Mouse (Mus musculus): ENCODE results near the gene Rad1. TPM values are rescaled to one million over a fixed set of nuclear protein-coding genes. Genes with fewer than 3 reads are reported as not detected.
"Not testable (repeated sequence)": the region's sequence is repeated elsewhere in the genome, so short reads cannot be mapped to it uniquely, and the experiment has no call there.

Rad1 gene
- total RNA-seq, 2 experiments from 2014 or later: 11.6 to 15.9 TPM

GRCm38 (mm10) chr15:10500838-10501719, 15.3 kb downstream of the Rad1 start:
- no peak for ATAC-seq (replicated peaks; ENCODE audit: low FRiP score, poor library complexity, severe bottlenecking)

GRCm38 (mm10) chr15:10506099-10506498, 20.3 kb downstream of the Rad1 start:
- ATAC-seq (replicated peaks; ENCODE audit: low FRiP score, poor library complexity, severe bottlenecking): no peak

- ATAC-seq (replicated peaks; ENCODE audit: low FRiP score, poor library complexity, severe bottlenecking): no peak
Observed at GRCm38 (mm10) chr15:10515166-10515565, 29.3 kb downstream of the Rad1 start.

- no peak for ATAC-seq (replicated peaks; ENCODE audit: low FRiP score, poor library complexity, severe bottlenecking)
Observed at GRCm38 (mm10) chr15:10525896-10526295, 40.1 kb downstream of the Rad1 start.

DNA sequence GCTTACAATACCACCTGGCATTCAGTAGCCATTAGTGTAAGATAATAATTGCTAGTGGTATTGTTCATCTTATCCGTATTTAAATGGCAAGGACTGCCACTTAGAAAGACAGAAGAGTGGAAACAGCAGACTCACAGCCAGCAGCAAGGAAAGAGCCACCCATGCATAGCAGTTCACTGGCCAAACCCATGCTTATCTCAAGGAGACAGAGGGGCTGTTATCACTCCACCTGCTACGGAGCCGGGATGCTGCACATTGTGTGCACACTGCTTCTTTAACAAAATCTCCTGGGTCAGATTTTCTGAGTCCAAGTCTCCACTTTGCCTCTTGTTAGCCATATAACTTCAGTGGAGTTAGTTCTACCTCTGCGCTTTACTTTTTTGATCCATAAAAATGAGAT, 45.5 kb downstream of the Rad1 start:
- no peak for ATAC-seq (replicated peaks; ENCODE audit: low FRiP score, poor library complexity, severe bottlenecking)

GRCm38 (mm10) chr15:10533361-10533760, 47.5 kb downstream of the Rad1 start:
- ATAC-seq (replicated peaks; ENCODE audit: low FRiP score, poor library complexity, severe bottlenecking): not testable (repeated sequence)

DNA sequence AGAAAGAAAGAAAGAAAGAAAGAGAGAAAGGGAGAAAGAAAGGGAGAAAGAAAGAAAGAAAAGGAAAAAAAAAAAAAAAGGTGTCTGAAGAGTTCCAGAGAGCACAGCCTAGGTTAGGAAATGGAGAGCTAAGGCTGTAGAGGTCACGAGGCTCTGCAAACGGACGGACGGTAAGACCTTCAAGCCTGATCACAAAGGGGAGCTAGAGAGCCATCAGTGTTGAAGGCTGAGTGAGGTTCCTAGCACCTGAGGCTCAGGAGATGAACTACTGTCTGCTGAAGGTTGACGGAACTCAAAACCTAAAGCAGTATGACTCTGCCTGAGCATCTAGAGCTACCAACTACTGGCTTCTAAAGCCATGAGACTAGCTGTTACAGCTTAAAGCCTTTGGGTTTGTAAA, 48.8 kb downstream of the Rad1 start:
- ATAC-seq (replicated peaks; ENCODE audit: low FRiP score, poor library complexity, severe bottlenecking): no peak

DNA sequence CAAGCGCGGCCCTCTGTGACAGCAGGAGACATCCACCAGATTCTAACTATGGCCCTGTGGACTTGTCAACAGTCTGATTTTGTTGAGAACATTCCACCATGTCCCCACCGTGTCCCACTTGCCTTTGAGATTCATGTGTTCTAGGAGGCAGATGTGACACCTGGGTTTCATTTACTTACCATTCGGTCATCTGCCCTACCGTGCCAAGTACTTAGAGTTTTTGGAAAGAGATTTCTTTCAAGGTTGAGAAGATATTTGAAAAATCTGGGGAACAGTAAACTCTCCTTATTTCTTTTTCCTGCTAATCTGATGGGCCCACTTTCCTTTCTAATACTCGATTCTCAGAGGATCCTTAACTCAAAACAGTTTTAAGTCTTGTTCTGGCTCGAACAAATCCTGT, 50.2 kb downstream of the Rad1 start:
- no peak for ATAC-seq (replicated peaks; ENCODE audit: low FRiP score, poor library complexity, severe bottlenecking)

DNA sequence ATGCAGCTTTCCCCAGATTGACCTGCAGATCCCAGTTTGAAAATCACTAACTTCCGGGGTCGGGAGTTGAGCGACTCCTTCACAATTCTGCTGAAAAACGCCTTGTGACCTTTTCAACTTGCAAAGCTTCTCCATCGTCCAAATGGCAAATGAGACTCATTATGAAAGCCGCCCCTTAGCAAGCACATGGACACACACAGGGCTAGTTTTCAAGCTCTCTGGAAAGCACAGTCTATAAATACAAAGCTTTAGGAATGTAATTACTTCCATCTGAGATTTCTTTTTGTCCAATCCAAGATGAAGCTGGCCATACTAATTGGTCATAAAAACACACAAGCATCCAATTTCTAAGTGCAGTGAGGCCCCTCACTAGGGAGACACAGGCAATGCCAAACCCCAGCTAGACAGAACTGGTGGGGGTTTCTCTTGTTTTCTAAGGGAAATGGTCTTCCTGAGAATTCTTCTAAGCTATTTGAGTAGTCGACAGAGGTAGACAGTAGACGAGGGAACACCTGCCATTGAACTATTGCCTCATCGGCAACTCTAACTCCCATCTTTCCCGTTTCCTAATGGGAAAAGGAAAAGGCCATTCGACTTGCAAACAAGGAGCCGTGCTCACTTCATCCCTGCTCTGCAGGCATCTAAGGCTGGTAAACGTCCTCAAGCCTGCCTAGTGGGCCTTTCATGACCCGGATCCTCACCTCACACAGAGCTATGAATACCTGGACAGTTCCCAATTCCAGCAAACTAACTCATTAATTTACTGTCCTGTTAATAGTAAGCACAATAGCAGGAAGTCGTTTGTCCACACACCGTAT, 54.7 kb downstream of the Rad1 start:
- ATAC-seq (replicated peaks; ENCODE audit: low FRiP score, poor library complexity, severe bottlenecking): 0 out of 2 replicates have a peak, but pooled peaks have one; percentile 42

Other genes with a start within 250 kb of the Rad1 start
- gene Gm21973, start 160.6 kb upstream of the Rad1 start, total RNA-seq (2015; ENCODE audit: low replicate concordance): not detected in 2 replicates
- gene Gm21973, start 160.6 kb upstream of the Rad1 start, total RNA-seq (2017; ENCODE audit: low replicate concordance): not detected in 2 replicates
- not detected in 2 replicates for gene Agxt2, start 127.5 kb upstream of the Rad1 start, total RNA-seq (2015; ENCODE audit: low replicate concordance)
- gene Agxt2, start 127.5 kb upstream of the Rad1 start, total RNA-seq (2017; ENCODE audit: low replicate concordance): not detected in 2 replicates
- 10.8 and 20.5 TPM in 2 replicates for gene Dnajc21, start 15.5 kb upstream of the Rad1 start, total RNA-seq (2015; ENCODE audit: low replicate concordance)
- gene Dnajc21, start 15.5 kb upstream of the Rad1 start, total RNA-seq (2017; ENCODE audit: low replicate concordance): 15.2 and 15.8 TPM in 2 replicates
- gene Brix1, start 71 bp upstream of the Rad1 start, total RNA-seq (2015; ENCODE audit: low replicate concordance): 12.6 and 20.1 TPM in 2 replicates
- 10.0 and 11.1 TPM in 2 replicates for gene Brix1, start 71 bp upstream of the Rad1 start, total RNA-seq (2017; ENCODE audit: low replicate concordance)
- not detected in 2 replicates for gene Ttc23l, start 72.7 kb downstream of the Rad1 start, total RNA-seq (2015; ENCODE audit: low replicate concordance)
- gene Ttc23l, start 72.7 kb downstream of the Rad1 start, total RNA-seq (2017; ENCODE audit: low replicate concordance): not detected in 2 replicates
- gene Rai14, start 228.6 kb downstream of the Rad1 start, total RNA-seq (2015; ENCODE audit: low replicate concordance): 0.84 and 1.4 TPM in 2 replicates
- gene Rai14, start 228.6 kb downstream of the Rad1 start, total RNA-seq (2017; ENCODE audit: low replicate concordance): 1.3 and 2.5 TPM in 2 replicates

Data from erythroid progenitor cell, adult 5-6 weeks (primary cell).